Mouse (Mus musculus) lung, postnatal 10 days (tissue): ENCODE measurements around the gene Spryd7.
"Not testable (repeated sequence)": the region's sequence is repeated elsewhere in the genome, so short reads cannot be mapped to it uniquely, and the experiment has no call there.

Experiments
- DNase-seq: peaks from one replicate; pipeline ENCODE4 v3.0.0; 2021

Gene Spryd7

DNA sequence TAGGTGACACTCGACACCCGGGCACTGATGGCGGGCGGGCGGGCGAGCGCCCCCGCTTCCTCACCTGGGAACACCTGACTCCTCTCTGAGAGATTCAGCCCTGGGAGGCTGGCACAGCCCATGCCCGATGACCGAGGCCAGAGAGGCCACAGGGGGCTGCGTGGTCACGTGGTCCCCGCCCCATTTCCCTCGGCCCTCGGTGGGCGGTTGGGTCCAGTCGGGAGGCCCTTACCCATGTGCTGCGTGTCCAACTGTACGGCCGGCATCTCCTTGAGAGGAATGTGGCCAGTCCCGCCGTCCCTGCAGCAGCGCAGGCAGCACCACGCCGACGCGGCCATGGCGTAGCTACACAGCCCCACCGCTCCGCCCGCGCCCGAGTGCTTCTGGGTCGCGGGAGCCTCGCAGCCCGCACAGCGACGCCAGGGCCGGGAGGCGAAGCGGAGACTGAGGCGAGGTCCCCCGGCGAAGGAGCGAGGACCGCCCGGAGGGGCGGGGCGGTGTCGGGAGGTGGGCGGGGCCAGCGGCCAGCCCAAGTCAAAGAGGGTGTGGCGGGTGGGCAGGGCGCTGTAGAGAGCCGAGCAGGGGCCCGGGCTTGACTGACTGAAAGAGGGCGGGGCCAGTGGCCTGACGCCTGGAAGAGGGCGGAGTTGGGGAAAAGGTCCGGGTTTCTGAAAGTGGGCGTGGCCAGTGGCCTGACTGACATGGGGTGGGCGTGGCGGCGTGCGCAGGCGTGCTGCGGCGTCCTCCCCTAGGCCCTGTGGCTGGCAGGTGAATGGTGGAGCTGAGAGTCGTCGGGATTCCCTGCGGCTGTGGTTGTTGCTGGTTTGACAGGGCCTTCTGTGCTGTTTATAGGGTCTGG lies at the start of gene Spryd7:
Gene Spryd7, minus strand, starts transcription at position 598 of the 859 bp plus-strand sequence.
- DNase-seq, result peak; percentile 99

GRCm38 (mm10) chr14:61606088-61606487 lies 49.4 kb upstream of the Spryd7 start:
- not testable (repeated sequence) for DNase-seq

GRCm38 (mm10) chr14:61604081-61604480 lies 47.4 kb upstream of the Spryd7 start:
- DNase-seq, result no peak

- no peak for DNase-seq
Measured at GRCm38 (mm10) chr14:61603069-61603755, 46.5 kb upstream of the Spryd7 start.

DNA sequence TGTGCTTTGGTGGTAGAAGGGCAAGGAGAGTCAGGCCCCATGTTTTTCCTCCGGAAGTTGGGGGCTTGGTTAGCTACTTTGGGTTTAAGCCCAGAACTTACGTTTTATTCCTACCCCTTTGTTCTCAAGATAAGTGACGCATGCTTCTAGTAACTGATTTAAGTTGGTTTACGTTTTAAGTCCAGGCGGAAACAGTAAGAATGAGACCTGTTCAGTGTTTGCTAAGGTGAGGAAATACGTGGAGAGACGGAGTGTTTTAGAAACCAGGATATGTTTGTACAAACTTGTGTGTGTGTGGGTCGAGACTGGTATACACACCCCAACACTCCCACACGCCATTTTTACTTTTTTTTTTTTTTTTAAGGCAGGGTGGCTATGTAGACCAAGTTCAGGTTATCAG lies 44.7 kb upstream of the Spryd7 start:
- DNase-seq, result no peak

GRCm38 (mm10) chr14:61599057-61599806 lies 42.5 kb upstream of the Spryd7 start:
- peak; percentile 94 for DNase-seq

DNA sequence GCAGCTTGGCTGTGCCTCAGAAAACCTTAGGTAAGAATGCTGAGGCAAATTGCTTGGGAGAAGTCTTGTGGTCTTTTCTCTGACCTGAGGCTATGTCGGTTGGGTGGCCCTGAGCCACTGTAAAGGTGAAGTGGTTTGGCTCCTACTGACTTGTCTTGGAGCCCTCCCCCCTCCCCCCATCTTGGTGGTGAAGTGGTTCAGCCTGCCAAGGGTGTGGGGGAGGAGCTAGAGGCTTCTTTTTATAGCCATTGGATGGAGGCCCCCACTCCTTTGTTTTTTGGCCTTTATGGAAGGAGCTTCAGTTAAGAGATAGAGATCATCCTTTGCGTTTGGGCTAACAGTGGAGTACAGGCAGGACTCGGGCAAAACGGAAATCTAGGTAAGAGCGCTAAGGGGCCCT lies 41.3 kb upstream of the Spryd7 start, which contains the start of gene Trim13:
Gene Trim13, plus strand, starts transcription at position 280 of the 400 bp plus-strand sequence.
- no peak for DNase-seq

- DNase-seq, result no peak
Measured at GRCm38 (mm10) chr14:61596719-61597426, 40.2 kb upstream of the Spryd7 start.

DNA sequence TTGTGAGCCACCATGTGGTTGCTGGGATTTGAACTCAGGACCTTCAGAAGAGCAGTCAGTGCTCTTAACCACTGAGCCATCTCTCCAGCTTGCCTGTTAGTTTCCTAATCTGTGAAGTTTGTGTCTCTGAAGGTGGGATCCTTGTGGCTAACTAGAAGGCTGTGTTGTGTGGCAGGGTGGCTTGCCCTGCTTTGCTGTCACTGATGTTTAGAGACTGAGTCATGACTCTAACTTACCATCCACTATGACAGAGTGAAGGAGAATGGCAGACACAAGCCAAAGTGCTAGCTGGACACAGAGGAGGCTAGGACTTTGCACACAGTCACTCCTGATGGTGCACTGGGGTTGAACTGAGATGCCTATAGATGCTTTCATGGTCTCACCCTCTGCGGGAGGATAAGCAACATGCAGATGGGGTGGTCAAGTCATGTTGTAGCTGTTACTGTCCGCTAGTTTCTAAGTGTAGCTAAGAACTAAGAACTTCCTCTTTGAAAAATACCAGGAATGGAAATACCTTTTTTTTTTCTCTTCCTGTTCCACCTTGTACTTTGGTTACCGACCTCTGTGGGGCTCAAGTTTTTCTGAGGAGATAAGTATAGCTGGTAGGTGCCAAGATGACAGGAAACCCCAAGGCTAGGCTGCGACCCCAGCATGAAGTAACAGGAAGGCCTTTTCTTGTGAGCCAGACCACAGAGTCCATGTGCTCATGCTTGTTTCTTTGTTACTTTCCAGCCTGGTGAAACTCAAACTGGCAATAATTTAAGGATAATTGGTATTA lies 32.8 kb upstream of the Spryd7 start:
- DNase-seq, result no peak

- DNase-seq, result no peak
Measured at GRCm38 (mm10) chr14:61575941-61576340, 19.3 kb upstream of the Spryd7 start.

DNA sequence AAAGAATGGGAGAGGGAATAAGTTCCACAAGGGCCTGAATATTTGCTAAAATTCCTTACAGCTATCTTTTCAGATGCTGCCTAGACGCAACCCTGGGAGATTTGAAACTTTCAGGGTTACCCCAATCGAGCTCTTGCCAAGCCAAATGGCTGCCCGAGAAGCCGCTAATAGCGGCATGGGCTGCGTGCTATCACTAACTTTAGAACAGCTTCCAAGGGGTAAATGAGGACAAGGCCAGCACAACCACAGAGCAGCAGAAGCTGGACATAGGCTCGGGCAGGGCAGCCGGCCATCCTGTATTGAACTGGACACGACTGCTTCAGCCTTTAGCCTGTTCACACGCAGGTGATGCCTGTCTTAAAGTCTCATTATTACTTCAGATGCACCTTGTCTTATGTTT lies 18.4 kb upstream of the Spryd7 start:
- no peak for DNase-seq

DNA sequence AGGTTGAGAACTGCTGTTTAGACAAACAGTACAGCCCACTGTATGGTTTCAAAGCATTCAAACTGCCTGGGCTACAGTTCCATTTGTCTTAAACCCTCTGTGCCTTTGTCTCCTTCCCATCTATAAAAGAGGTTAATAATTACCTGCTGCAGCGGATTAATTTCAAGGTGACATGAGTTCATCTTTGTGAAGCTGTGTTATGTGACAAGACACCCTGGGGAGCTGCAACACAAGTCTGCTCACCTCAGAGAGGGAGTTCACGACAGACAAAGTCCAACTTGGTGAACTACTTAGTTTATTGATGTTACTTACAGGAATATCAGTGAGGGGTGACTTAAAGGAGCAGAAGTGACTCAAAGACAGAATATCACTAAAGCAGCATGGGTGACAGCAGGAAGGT lies 15.4 kb upstream of the Spryd7 start:
- no peak for DNase-seq

GRCm38 (mm10) chr14:61571366-61571765 lies 14.7 kb upstream of the Spryd7 start:
- DNase-seq, result peak; percentile 91

DNA sequence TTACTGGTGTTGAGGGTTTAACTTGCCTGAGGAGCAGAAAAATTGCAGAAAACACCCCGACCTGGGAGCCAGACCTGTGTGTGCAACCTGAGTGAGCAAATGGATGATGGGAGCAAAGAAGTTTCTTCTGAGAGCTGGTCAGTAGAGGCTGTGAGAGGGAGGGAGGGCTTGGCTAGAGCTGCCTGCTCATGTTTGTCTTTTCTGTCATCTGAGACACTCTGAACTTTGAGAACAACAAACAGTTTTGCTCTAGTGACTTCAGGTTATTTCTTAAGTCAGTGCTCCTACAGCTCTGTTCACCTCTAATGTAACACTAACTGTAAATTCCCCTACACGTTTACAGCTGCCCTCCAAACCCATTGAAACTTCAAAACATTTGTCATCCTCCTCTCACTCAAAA lies 12.7 kb upstream of the Spryd7 start:
- DNase-seq, result no peak

DNA sequence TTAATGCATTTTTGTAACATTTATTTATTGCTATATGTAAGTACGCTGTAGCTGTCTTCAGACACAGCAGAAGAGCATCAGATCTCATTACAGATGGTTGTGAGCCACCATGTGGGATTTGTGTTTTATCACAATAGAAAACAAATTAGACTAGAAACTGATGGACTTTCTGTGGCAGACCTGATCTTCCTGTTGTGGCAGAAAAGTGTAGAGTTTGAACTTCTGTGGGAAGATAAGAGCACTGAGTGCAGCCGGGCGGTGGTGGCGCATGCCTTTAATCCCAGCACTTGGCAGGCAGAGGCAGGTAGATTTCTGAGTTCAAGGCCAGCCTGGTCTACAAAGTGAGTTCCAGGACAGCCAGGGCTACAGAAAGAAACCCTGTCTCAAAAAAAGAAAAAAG lies 9.5 kb upstream of the Spryd7 start:
- DNase-seq, result not testable (repeated sequence)

DNA sequence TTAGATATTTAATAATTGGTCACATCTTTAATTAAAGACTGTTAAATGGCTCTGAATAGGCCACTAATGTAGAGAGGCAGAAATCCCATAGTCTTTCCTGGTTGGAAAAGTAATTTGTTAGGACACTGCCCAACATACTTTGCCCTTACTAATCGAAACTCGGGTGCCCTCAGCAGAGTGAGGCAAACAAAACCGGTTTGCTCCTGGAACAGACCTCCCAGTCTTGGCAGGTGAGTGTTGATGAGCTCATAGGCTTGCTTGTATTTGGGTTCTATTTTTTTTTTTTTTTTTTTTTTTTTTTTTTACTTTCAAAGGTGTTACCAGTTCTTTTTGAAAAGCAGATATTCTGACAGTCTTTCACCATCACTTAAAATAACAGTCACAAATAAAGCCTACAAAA lies 3.2 kb upstream of the Spryd7 start:
- peak; percentile 22 for DNase-seq

- no peak for DNase-seq
Measured at GRCm38 (mm10) chr14:61558901-61559300, 2.2 kb upstream of the Spryd7 start.

DNA sequence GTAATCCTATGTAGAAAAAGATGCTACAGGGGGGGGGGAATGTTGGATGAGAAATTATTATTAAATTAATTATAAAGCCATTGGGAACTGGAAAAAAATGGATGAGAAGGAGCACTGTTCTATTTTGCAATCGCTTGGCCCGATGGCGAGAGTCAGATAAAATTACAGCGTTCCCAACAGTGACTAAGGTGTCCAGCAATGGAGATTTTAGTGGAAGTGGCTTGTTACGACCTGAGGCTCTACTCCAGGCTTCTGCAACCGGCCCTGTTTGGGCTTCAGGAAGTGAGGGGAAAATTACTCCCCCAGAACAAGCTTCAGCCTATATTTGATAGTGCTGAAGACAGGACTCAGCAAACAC lies 776 bp downstream of the Spryd7 start:
- DNase-seq, result no peak

- DNase-seq, result no peak
Measured at GRCm38 (mm10) chr14:61548614-61549013, 8.1 kb downstream of the Spryd7 start.

- DNase-seq, result not testable (repeated sequence)
Measured at GRCm38 (mm10) chr14:61537772-61538171, 18.9 kb downstream of the Spryd7 start.

DNA sequence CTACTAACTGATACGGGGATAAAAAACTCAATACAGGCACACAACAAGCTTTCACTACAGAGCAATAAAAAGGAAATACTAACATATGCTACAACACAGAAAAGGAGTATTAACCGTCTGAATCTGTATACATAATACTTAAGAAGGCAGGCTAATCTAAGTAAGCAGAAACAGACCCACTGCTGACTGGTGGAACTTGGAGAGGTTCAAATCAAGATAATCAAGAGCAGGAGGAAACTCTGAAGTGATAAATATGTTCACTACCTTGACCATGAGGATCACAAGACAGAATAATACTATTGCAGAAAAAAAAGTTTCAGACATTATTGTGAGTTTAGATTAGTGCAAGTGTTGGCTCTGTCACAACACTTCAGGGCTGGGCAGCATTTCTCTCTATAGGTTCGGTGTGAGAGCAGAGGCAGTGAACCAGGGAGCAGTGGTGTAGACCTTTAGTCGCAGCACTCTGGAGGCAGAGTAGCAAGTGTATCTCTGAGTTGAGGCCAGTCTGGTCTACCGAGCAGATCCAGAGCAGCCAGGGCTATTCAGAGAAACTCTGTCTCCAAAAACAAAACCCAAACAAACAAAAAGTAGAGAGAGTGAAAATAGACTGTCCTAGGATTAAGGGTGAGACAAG lies 19.9 kb downstream of the Spryd7 start:
- no peak for DNase-seq
